Mouse (Mus musculus): Measurements from ENCODE around the gene Kcnk18. TPM values are rescaled to one million over a fixed set of nuclear protein-coding genes. Genes with fewer than 3 reads are reported as not detected.

The Kcnk18 gene
- not detected in 2 replicates for polyA plus RNA-seq (2015; fragmentation: Nextera tagmentation; extraction: Ambion mirVana)

- H3K27ac ChIP-seq = no peak within 1 kb of the TSS
- no peaks in the 10 kb centered on the region for H3K27me3 ChIP-seq
- DNase-seq (no peak), ATAC-seq (ENCODE audit: low read depth) (no peak)
- H3K4me3 ChIP-seq (replicated peaks) = no peak within 1 kb of the TSS
- no peaks in the 10 kb centered on the region for H3K4me1 ChIP-seq (replicated peaks)
- H3K9me3 ChIP-seq (replicated peaks) = no peaks in the 10 kb centered on the region
- WGBS (ENCODE audit: insufficient replicate concordance) = 68% methylated on average over 8 of the region's 8 CpGs
- no peak within 1 kb of the TSS for H3K4me2 ChIP-seq
- H3K36me3 ChIP-seq = no peaks in the 10 kb centered on the region
- no peak within 1 kb of the TSS for H3K9ac ChIP-seq
These were observed at the start of gene Kcnk18 for GRCm38 (mm10) chr19:59218991-59219390. Gene Kcnk18, plus strand, starts transcription at chr19:59219214.

DNA sequence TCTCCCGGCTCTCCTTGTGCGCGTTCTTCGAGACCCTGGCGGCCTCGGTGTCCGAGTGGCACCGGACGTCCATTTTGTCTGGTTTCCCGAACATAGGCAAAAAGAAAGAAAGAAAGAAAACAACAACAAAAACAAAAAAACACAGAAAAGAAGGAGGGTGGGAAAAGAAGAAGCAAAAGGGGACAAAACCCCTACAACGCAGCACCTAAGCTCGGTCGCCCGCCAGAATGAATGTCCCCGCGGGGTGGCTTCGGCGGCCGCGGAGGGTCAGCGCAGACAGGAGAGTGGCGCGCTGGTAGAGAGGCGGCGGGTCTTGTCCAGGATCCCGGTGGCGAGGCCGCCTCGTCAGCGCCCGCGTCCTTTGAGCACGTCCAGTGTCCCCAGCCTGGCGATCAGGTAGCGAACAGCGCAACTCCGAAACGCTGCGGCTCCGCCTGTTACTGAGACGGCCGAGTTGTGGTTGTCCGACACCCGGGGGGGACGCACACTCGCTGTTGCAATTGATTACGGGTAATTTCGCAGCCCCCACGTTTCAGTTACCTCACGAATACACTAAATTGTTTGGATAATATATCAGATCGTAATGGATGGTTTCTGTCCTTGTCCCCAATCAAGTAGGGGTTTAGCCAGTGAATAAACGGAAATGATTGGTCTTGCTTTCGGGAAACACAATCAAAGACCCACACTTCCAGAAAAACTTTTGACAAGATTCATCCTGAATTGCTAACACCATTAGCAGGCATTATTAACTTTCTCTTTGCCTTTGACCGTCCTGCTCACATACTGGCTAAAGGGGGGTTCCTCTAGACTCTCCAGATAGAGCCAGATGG lies 48.9 kb upstream of the Kcnk18 start, which contains the start of gene Vax1:
Vax1 (minus strand) TSS at position 121 of the 830 bp plus-strand sequence.
- Histone ChIP-seq H3K9me3 (replicated peaks) (no peaks in the 10 kb centered on the region), H3K4me1 (replicated peaks) (peaks cover 3% of the 10 kb centered on the region), H3K27me3 (peaks cover 98% of the 10 kb centered on the region), H3K36me3 (no peaks in the 10 kb centered on the region), H3K4me3 (replicated peaks) (peak within 1 kb of the TSS; percentile 18), H3K27ac (no peak within 1 kb of the TSS), H3K9ac (no peak within 1 kb of the TSS), H3K4me2 (peak within 1 kb of the TSS; percentile 30)
- 2% methylated on average over 54 of the region's 54 CpGs for WGBS (ENCODE audit: insufficient replicate concordance)
- DNase-seq = no peak
- ATAC-seq (ENCODE audit: low read depth) = no peak

DNA sequence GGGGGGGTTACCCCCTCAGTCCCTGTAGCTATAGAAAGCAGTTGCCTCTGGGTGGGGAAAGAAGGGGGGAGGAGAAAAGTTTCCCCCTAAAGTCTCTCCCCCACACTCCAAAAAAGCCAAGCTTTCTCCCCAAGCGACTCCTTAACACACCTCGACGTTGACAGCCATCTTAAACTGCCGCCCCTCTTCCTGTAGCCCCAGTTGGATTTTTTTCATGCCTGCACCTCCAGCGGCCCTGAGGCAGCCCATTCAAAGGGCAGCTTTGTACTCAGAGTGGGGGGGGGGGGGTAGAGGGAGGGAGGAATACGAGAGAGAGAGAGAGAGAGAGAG lies 48.3 kb upstream of the Kcnk18 start:
- Histone ChIP-seq H3K9ac (no peak overlapping the region), H3K27me3 (peaks cover 98% of the 10 kb centered on the region), H3K27ac (no peak overlapping the region), H3K4me3 (replicated peaks) (no peak overlapping the region), H3K36me3 (no peaks in the 10 kb centered on the region), H3K9me3 (replicated peaks) (no peaks in the 10 kb centered on the region), H3K4me2 (no peak overlapping the region), H3K4me1 (replicated peaks) (peaks cover 3% of the 10 kb centered on the region)
- no peak for ATAC-seq (ENCODE audit: low read depth)
- no peak for DNase-seq
- WGBS (ENCODE audit: insufficient replicate concordance) = 2% methylated on average over 6 of the region's 6 CpGs

- no peak overlapping the region for H3K4me2 ChIP-seq
- no peaks in the 10 kb centered on the region for H3K9me3 ChIP-seq (replicated peaks)
- no peak overlapping the region for H3K4me3 ChIP-seq (replicated peaks)
- H3K4me1 ChIP-seq (replicated peaks) = peaks cover 3% of the 10 kb centered on the region
- no peak for DNase-seq
- H3K36me3 ChIP-seq = no peaks in the 10 kb centered on the region
- WGBS (ENCODE audit: insufficient replicate concordance) = 3% methylated on average over 26 of the region's 38 CpGs
- peaks cover 98% of the 10 kb centered on the region for H3K27me3 ChIP-seq
- H3K9ac ChIP-seq = no peak overlapping the region
- no peak overlapping the region for H3K27ac ChIP-seq
- ATAC-seq (ENCODE audit: low read depth) = no peak
These were observed 47.7 kb upstream of the Kcnk18 start for GRCm38 (mm10) chr19:59171151-59171870.

DNA sequence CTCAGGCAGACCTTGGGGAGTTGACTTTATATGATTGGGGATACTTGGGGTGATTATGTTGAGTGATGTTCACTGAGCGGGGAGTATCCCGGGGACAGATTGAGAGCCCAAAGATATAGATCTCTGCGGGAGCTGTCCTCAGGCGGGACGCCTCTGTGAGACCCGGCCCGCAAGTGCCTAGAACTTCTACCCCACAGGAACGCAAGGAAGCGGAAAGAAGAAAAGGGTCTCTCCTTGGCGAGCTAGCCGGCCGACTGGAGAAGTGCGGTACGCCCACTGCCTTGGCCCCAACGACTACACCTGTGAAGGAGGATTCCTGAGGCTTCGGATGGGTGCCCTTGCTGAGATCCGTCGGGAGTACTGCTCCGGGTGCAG lies 47.2 kb upstream of the Kcnk18 start:
- DNase-seq = no peak
- Histone ChIP-seq H3K4me3 (replicated peaks) (no peak overlapping the region), H3K4me2 (no peak overlapping the region), H3K4me1 (replicated peaks) (peaks cover 3% of the 10 kb centered on the region), H3K27me3 (peaks cover 98% of the 10 kb centered on the region), H3K36me3 (no peaks in the 10 kb centered on the region), H3K9me3 (replicated peaks) (no peaks in the 10 kb centered on the region), H3K9ac (no peak overlapping the region), H3K27ac (no peak overlapping the region)
- under 1% methylated on average over 19 of the region's 19 CpGs for WGBS (ENCODE audit: insufficient replicate concordance)
- no peak for ATAC-seq (ENCODE audit: low read depth)

- whole genome bisulfite sequencing (ENCODE audit: insufficient replicate concordance) = 3% methylated on average over 3 of the region's 3 CpGs
- peaks cover 3% of the 10 kb centered on the region for H3K4me1 ChIP-seq (replicated peaks)
- H3K27me3 ChIP-seq = peaks cover 91% of the 10 kb centered on the region
- no peaks in the 10 kb centered on the region for H3K9me3 ChIP-seq (replicated peaks)
- no peak overlapping the region for H3K27ac ChIP-seq
- DNase-seq (no peak), ATAC-seq (ENCODE audit: low read depth) (no peak)
- no peak overlapping the region for H3K4me2 ChIP-seq
- H3K36me3 ChIP-seq = no peaks in the 10 kb centered on the region
- H3K9ac ChIP-seq = no peak overlapping the region
- no peak overlapping the region for H3K4me3 ChIP-seq (replicated peaks)
These were observed 46.2 kb upstream of the Kcnk18 start for GRCm38 (mm10) chr19:59172781-59173180.

DNA sequence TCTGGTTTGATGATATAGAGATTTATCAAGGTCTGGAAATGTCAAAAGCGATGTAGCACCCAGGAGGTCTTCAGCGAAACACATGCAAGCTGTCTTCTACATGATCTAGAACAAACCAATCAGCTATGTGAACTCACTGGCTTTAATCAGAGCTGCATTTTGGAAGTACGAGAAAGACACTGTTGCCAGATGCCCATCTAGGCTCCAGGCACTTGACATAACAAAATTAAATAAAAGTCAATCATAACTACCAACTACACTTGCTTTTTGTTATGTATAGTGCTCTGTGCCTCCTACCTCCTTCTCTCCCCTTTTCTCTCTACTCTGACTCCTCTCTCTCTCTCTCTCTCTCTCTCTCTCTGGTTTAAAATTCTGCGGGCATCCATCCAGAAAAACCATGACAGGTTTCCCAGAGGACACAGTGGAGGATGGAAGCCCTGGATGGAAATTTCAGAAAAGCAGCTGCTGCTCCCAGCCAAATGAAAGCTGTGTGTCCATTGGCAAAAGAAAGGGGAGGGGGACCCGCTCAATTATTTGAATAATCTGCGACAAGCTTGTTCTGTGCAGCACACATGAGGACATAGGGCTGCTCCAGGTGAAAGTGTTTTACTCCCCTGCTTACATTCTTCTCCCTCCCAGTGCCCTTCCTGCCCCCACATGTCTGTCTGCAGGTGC lies 45.5 kb upstream of the Kcnk18 start:
- H3K27me3 ChIP-seq = peaks cover 84% of the 10 kb centered on the region

DNA sequence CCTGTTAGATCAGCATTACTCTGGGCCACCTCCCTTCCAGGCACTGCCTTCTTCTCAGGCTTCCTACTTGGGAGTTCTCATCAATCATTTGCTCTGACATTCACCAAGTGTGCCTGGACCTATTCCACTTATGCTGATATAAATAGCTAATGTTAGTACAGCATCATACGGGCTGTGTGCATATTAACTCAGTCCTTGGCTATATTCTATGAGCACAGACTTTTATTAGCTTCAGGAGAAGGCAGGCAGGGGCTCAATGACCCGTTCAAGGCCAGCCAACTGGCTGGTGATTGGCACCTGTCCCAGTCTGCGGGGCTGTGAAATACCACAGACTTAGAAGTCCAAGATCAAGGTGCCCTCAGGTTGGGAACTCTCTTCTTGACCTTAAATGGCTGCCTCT lies 35.0 kb upstream of the Kcnk18 start:
- ATAC-seq (ENCODE audit: low read depth) = no peak

More for the DNA sequence above, 45.5 kb upstream of the Kcnk18 start:
- H3K9ac ChIP-seq = no peak overlapping the region
- H3K4me1 ChIP-seq (replicated peaks) = peaks cover 3% of the 10 kb centered on the region
- ATAC-seq (ENCODE audit: low read depth) (no peak), DNase-seq (no peak)
- H3K27ac ChIP-seq = no peak overlapping the region
- no peaks in the 10 kb centered on the region for H3K9me3 ChIP-seq (replicated peaks)
- no peak overlapping the region for H3K4me2 ChIP-seq
- WGBS (ENCODE audit: insufficient replicate concordance) = 15% methylated on average over 6 of the region's 6 CpGs
- no peak overlapping the region for H3K4me3 ChIP-seq (replicated peaks)
- no peaks in the 10 kb centered on the region for H3K36me3 ChIP-seq

GRCm38 (mm10) chr19:59188981-59189380 lies 30.0 kb upstream of the Kcnk18 start:
- Histone ChIP-seq H3K36me3 (no peaks in the 10 kb centered on the region), H3K4me2 (no peak overlapping the region), H3K4me3 (replicated peaks) (no peak overlapping the region), H3K9me3 (replicated peaks) (no peaks in the 10 kb centered on the region), H3K9ac (no peak overlapping the region), H3K27ac (no peak overlapping the region), H3K4me1 (replicated peaks) (peaks cover 3% of the 10 kb centered on the region), H3K27me3 (peaks cover 83% of the 10 kb centered on the region)
- 22% methylated on average over 4 of the region's 4 CpGs for WGBS (ENCODE audit: insufficient replicate concordance)
- no peak for ATAC-seq (ENCODE audit: low read depth)
- DNase-seq = no peak

More for the DNA sequence above, 35.0 kb upstream of the Kcnk18 start:
- Histone ChIP-seq H3K36me3 (no peaks in the 10 kb centered on the region), H3K27me3 (peaks cover 51% of the 10 kb centered on the region), H3K9me3 (replicated peaks) (no peaks in the 10 kb centered on the region), H3K4me2 (no peak overlapping the region), H3K4me1 (replicated peaks) (no peaks in the 10 kb centered on the region), H3K27ac (no peak overlapping the region), H3K4me3 (replicated peaks) (no peak overlapping the region), H3K9ac (no peak overlapping the region)
- 28% methylated on average over 3 of the region's 3 CpGs for WGBS (ENCODE audit: insufficient replicate concordance)
- no peak for DNase-seq

GRCm38 (mm10) chr19:59190431-59191122 lies 28.4 kb upstream of the Kcnk18 start:
- no peak overlapping the region for H3K4me3 ChIP-seq (replicated peaks)
- H3K9me3 ChIP-seq (replicated peaks) = no peaks in the 10 kb centered on the region
- H3K9ac ChIP-seq = no peak overlapping the region
- peaks cover 90% of the 10 kb centered on the region for H3K27me3 ChIP-seq
- peaks cover 4% of the 10 kb centered on the region for H3K4me1 ChIP-seq (replicated peaks)
- no peaks in the 10 kb centered on the region for H3K36me3 ChIP-seq
- no peak for DNase-seq
- ATAC-seq (ENCODE audit: low read depth) = no peak
- no peak overlapping the region for H3K4me2 ChIP-seq
- H3K27ac ChIP-seq = no peak overlapping the region
- WGBS (ENCODE audit: insufficient replicate concordance) = 5% methylated on average over 8 of the region's 8 CpGs

DNA sequence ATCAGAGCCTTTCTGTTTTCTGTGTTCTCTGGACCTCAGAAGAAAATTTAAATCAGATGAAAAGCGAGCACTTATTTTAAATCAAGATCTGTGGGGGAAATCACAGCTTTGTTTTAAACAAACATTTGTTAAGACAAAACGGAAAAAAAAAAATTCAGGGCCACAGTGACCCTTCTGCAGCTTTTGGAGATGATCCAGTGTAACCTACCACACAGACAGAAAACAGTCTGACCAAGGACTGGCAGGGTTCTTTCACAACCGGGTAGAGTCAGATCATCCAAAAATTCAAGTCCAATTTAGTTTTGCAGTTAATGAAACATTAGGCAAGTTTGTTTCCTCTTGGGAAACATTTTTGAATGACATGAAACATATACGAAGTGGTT lies 27.9 kb upstream of the Kcnk18 start:
- Histone ChIP-seq H3K4me3 (replicated peaks) (no peak overlapping the region), H3K27me3 (peaks cover 95% of the 10 kb centered on the region), H3K4me1 (replicated peaks) (peaks cover 4% of the 10 kb centered on the region), H3K36me3 (no peaks in the 10 kb centered on the region), H3K9ac (no peak overlapping the region), H3K9me3 (replicated peaks) (no peaks in the 10 kb centered on the region), H3K27ac (no peak overlapping the region), H3K4me2 (no peak overlapping the region)
- DNase-seq (no peak), ATAC-seq (ENCODE audit: low read depth) (no peak)
- WGBS (ENCODE audit: insufficient replicate concordance) = 11% methylated on average over 4 of the region's 4 CpGs

All from liver, embryonic 13.5 days (tissue).